Mouse (Mus musculus) liver, postnatal 0 days (tissue): ENCODE results near the gene Lsp1.

ENCODE experiments used
- CTCF ChIP-seq: sonication (generic); IDR thresholded peaks from 2 replicates; pipeline ENCODE4 v1.5.1; 2016; ENCODE audit warnings: antibody characterized with exemption, low read depth
- EP300 ChIP-seq: IDR thresholded peaks from 2 replicates; pipeline ENCODE4 v1.6.1; 2016; ENCODE audit warnings: antibody characterized with exemption, low read depth, mild to moderate bottlenecking

DNA sequence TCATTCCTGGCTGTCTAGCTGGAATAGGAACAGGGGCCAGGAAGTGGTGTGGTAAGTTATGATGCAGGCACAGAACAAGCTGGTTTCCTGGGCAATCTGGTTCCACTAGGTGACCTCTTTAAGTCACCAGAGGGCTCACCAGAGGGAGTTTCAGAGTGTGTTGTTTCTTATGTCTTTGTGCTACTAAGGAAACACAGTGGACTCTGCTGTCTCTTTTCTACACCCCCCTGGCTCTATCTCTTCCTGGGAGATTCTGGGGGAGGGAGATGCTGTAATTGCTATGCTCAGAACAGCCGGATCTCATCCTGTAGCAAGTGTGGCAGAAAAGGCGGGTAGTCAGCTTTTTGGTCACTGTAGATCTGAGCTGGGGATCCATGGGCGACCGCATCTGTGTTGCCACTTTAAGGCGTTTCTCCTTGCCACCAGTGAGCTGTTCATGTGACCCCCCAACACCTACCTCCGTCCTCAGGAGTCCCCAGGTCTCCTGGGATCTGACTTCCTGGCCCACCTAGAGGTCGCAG is 9.6 kb downstream of the Lsp1 start:
- TF ChIP-seq CTCF: no peak
- TF ChIP-seq EP300: no peak
